Mouse (Mus musculus) heart, embryonic 13.5 days (tissue): Measurements from ENCODE around the gene Fam78a. TPM values are rescaled to one million over a fixed set of nuclear protein-coding genes. Genes with fewer than 3 reads are reported as not detected.

Experiments used
- ATAC-seq: fragments of 200-750 bp; cut with Nextera tagmentation; 2 replicates; pipeline ENCODE4 v1.8.0; 2017; ENCODE audit warnings: moderate TSS enrichment; ENCODE audit not compliant: insufficient number of reproducible peaks, low FRiP score, low TSS enrichment; ENCODE audit errors: extremely low read depth
- H3K27ac ChIP-seq: fragments of 300-500 bp; sonication (generic); replicated peaks from 2 replicates; pipeline ENCODE4 v1.5.1; 2015; ENCODE audit warnings: moderate library complexity, mild to moderate bottlenecking, inconsistent platforms
- H3K27me3 ChIP-seq: fragments of 300-500 bp; sonication (generic); replicated peaks from 2 replicates; pipeline ENCODE4 v1.6.1; 2015; ENCODE audit warnings: mild to moderate bottlenecking, inconsistent platforms
- H3K36me3 ChIP-seq: fragments of 300-500 bp; sonication (generic); 2 replicates; pipeline ENCODE4 v1.6.1; 2015; ENCODE audit warnings: mild to moderate bottlenecking, inconsistent platforms
- H3K4me1 ChIP-seq: fragments of 300-500 bp; sonication (generic); 2 replicates; pipeline ENCODE4 v1.6.1; 2015; ENCODE audit warnings: inconsistent platforms
- H3K4me2 ChIP-seq: fragments of 300-500 bp; sonication (generic); 2 replicates; pipeline ENCODE4 v1.6.1; 2015; ENCODE audit warnings: inconsistent platforms, mild to moderate bottlenecking, moderate library complexity
- H3K4me3 ChIP-seq: fragments of 300-500 bp; sonication (generic); 2 replicates; pipeline ENCODE4 v1.5.1; 2015; ENCODE audit warnings: moderate library complexity, mild to moderate bottlenecking, inconsistent platforms
- H3K9ac ChIP-seq: fragments of 300-500 bp; sonication (generic); 2 replicates; pipeline ENCODE4 v1.6.1; 2015; ENCODE audit warnings: inconsistent platforms, mild to moderate bottlenecking, moderate library complexity
- H3K9me3 ChIP-seq: fragments of 300-500 bp; sonication (generic); 2 replicates; pipeline ENCODE4 v1.6.1; 2016; ENCODE audit warnings: inconsistent platforms
- WGBS: fragments of 180-500 bp; shearing (Covaris S2); methylation state at CpG from one replicate; pipeline ENCODE4 v1.1.7; 2015; ENCODE audit warnings: mixed read lengths; 5-methylcytosine and 5-hydroxymethylcytosine counted together
- polyA plus RNA-seq: library from polyadenylated mRNA; unstranded; fragments of >200 nt; fragmentation: Nextera tagmentation; extraction: Ambion mirVana; gene quantifications from 2 replicates; pipeline ENCODE4 v1.2.1, GENCODE M21; 2015

Gene Fam78a
- polyA plus RNA-seq, 1 experiment from 2014 or later = 29.3 TPM

DNA sequence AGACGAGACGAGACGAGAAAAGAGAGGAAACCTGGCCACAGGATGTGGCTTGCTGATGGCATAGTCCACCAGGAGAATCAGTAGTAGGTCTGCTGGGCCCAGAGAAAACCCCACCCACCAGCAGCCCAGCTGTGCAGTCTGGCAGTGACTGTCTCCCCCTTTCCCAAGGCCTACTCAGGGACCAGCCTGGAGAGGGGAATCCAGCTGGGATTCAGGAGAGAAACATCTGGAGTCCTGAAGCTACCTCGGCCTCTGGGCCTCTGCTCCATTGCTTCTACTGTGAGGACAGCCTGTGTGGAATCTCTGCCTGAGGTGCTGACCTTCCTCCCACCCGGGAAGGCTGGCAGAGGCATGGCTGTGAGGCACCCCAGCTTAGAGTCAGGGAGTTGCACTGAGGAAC is 36.5 kb upstream of the Fam78a start:
- Histone ChIP-seq H3K36me3 (no peaks in the 10 kb centered on the region), H3K4me2 (no peak overlapping the region), H3K4me3 (no peak overlapping the region), H3K27me3 (no peaks in the 10 kb centered on the region), H3K9ac (0 out of 2 replicates have a peak overlapping the region, but pooled peaks have one; percentile 2), H3K27ac (0 out of 2 replicates have a peak overlapping the region, but pooled peaks have one; percentile 33), H3K4me1 (peaks cover 11% of the 10 kb centered on the region), H3K9me3 (no peaks in the 10 kb centered on the region)
- ATAC-seq = no peak
- 63% methylated on average over 5 of the region's 5 CpGs for WGBS

DNA sequence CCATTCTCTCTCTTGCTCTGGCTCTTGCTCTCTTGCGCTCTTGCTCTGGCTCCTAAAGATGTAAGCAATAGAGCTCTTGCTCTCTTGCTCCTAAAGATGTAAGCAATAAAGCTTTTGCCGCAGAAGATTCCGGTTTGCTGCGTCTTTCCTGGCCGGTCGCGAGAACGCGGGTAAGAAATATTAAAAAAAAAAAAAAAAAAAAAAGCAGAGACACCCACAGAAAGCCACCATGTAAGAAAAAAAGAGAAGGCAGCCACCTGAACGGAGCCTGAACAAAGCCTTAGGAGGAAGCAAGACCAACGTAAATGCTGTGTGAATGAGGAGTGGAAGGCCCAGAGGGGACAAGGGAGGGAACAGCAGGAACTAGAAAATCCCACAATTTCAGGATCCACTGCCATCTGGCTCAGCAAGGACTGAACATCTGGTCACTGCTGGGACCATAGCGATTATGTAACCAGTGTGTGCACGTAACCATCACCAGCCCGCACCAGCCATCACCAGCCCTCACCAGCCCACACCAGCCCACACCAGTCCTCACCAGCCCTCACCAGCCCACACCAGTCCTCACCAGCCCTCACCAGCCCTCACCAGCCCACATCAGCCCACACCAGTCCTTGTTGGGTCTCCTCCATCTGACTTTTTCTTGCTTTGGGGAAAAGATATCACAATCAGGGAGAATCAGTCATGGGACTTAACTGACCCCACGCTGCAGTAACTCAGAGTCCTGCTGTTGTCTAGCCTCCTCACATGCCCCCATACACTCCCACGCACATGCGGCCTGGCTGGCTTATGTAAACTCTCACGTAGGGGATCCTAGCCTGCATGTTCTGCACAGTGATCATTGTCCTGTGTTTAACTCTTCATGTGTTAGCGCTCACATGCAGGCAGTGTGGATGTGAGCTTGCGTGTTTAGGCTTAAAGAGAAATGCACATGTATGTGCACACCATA is 35.4 kb upstream of the Fam78a start:
- Histone ChIP-seq H3K4me1 (peaks cover 9% of the 10 kb centered on the region), H3K4me3 (no peak overlapping the region), H3K9me3 (no peaks in the 10 kb centered on the region), H3K27me3 (no peaks in the 10 kb centered on the region), H3K4me2 (no peak overlapping the region), H3K36me3 (no peaks in the 10 kb centered on the region), H3K27ac (no peak overlapping the region), H3K9ac (no peak overlapping the region)
- 90% methylated on average over 20 of the region's 20 CpGs for WGBS
- ATAC-seq = no peak

- no peaks in the 10 kb centered on the region for H3K9me3 ChIP-seq
- 0 out of 2 replicates have a peak, but pooled peaks cover under 1% of the 10 kb centered on the region for H3K36me3 ChIP-seq
- H3K4me1 ChIP-seq = peaks cover 4% of the 10 kb centered on the region
- no peak overlapping the region for H3K4me3 ChIP-seq
- no peak overlapping the region for H3K27ac ChIP-seq
- H3K27me3 ChIP-seq = no peaks in the 10 kb centered on the region
- WGBS = 73% methylated on average over 4 of the region's 4 CpGs
- no peak overlapping the region for H3K4me2 ChIP-seq
- no peak overlapping the region for H3K9ac ChIP-seq
- no peak for ATAC-seq
Observed at GRCm38 (mm10) chr2:32115851-32116268, 31.2 kb upstream of the Fam78a start.

DNA sequence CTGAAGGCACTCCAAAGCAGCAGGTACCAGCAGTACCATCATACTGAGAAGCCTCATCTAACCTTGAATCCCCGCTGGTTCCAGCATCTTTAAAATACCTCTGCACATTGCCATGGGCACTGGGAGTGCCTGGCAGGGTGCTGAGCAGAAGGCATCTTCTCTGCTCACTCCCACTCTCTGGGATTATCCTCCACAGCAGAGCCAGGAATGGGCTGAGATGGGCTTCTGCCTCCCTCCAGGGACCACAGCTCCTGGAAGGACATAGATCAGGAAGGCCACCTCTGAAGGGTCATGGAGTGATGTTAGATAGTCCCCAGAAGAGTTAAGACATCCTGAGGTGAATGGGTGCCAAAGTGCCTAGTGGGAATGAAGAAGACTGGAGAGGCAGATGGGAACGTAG is 27.9 kb upstream of the Fam78a start:
- no peak overlapping the region for H3K9ac ChIP-seq
- 49% methylated on average over 2 of the region's 2 CpGs for WGBS
- peaks cover 7% of the 10 kb centered on the region for H3K4me1 ChIP-seq
- no peak for ATAC-seq
- H3K36me3 ChIP-seq = peaks cover 21% of the 10 kb centered on the region
- H3K27me3 ChIP-seq = no peaks in the 10 kb centered on the region
- H3K4me2 ChIP-seq = no peak overlapping the region
- H3K27ac ChIP-seq = no peak overlapping the region
- H3K9me3 ChIP-seq = no peaks in the 10 kb centered on the region
- H3K4me3 ChIP-seq = no peak overlapping the region

GRCm38 (mm10) chr2:32111268-32111667 is 26.6 kb upstream of the Fam78a start:
- peak overlapping the region; percentile 47; the same call in 1 of the 2 replicates for H3K9ac ChIP-seq
- H3K4me1 ChIP-seq = peaks cover 12% of the 10 kb centered on the region
- H3K4me2 ChIP-seq = no peak overlapping the region
- ATAC-seq = no peak
- no peaks in the 10 kb centered on the region for H3K9me3 ChIP-seq
- no peak overlapping the region for H3K27ac ChIP-seq
- 95% methylated on average over 1 of the region's 1 CpGs for WGBS
- peaks cover 21% of the 10 kb centered on the region for H3K36me3 ChIP-seq
- H3K27me3 ChIP-seq = no peaks in the 10 kb centered on the region
- H3K4me3 ChIP-seq = no peak overlapping the region

DNA sequence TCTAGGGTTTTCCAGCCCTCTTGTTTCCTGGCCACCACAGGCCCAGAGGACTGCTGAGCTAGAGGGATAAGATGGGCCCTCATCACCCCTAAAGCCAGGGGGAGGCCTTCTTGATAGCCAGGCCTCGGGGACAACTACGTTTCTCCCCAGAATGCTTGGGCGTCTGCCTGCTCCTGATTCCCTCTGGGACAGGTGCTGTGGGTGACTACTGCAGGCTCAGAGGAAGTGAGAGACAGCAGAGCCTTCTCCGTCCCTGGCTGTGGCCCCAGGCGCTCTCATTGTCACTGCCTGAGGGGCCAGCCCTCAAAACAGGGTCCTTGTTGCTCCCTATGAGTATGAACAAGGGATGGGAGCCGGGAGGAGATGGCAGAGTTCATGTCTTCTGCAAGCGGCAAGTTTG is 21.3 kb upstream of the Fam78a start:
- H3K4me3 ChIP-seq = no peak overlapping the region
- peak overlapping the region; percentile 85 for H3K27ac ChIP-seq
- peak overlapping the region; percentile 65 for H3K9ac ChIP-seq
- ATAC-seq = no peak
- 70% methylated on average over 7 of the region's 7 CpGs for WGBS
- H3K4me2 ChIP-seq = no peak overlapping the region
- H3K27me3 ChIP-seq = no peaks in the 10 kb centered on the region
- peaks cover 42% of the 10 kb centered on the region for H3K4me1 ChIP-seq
- no peaks in the 10 kb centered on the region for H3K9me3 ChIP-seq
- peaks cover 22% of the 10 kb centered on the region for H3K36me3 ChIP-seq

DNA sequence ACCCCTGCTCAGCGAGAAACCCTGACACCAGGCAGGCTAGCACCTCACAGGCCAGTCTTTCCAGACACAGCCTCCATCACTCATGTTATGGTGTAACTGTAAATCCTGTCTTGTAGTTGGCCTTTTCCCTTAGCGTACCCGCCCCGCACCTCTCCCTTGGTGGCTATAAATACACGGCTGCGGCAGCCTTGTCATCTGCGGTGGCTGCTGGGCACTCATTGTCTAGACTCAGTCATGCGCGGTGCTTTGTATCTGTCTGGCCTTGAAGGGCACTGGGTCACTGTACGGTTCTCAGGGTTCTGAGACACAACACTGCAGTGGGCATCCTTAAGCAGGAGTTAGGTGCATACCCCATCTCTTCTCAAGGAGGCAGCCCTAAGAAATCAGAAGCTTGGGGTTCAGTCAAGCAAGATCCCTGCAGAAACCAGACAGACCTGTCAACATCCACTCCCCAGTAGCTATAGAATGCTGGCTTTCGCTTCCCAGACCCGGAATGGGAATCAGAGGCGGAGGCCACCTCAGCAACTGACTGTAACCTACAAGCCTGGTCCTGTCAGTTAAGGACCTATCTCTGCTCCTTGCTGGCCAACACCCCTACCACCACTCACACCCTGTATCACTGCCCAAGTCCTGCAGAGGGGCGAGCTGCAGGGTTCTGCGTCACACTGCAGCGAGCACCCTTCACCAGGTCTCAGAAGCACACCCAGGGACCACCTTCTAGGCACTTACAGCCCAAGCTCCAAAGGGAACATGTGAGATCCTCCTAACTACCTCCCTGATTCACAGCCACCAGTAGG is 20.7 kb upstream of the Fam78a start:
- H3K4me2 ChIP-seq = peak overlapping the region; percentile 28
- no peaks in the 10 kb centered on the region for H3K9me3 ChIP-seq
- WGBS = 44% methylated on average over 16 of the region's 16 CpGs
- peak overlapping the region; percentile 85 for H3K27ac ChIP-seq
- no peak; the same call in 1 of the 2 replicates for ATAC-seq
- H3K9ac ChIP-seq = peak overlapping the region; percentile 65
- no peaks in the 10 kb centered on the region for H3K27me3 ChIP-seq
- peaks cover 22% of the 10 kb centered on the region for H3K36me3 ChIP-seq
- peaks cover 38% of the 10 kb centered on the region for H3K4me1 ChIP-seq
- no peak overlapping the region for H3K4me3 ChIP-seq

DNA sequence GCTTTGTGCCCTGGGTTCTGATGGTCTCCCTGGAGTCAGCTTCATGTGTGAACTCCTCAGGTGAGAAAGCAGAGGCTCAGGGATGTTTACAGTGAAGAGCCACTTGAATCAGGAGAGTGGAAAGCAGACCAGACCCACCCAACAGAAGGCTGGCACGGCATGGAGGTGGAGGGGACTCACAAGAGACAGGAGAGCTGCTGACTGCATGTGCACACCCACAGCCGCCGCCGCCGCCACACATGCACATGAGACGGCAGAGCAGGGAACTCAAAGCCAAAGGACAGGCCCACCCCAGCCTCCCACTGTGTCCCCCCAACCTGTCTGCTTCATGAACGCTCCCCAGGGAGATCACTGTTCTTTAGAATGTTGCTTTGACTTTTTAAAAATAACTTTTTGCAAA is 19.5 kb upstream of the Fam78a start:
- WGBS = 67% methylated on average over 7 of the region's 7 CpGs
- Histone ChIP-seq H3K27me3 (no peaks in the 10 kb centered on the region), H3K9ac (no peak overlapping the region; the same call in 1 of the 2 replicates), H3K36me3 (peaks cover 25% of the 10 kb centered on the region), H3K4me2 (no peak overlapping the region), H3K27ac (peak overlapping the region; percentile 85), H3K4me1 (peaks cover 38% of the 10 kb centered on the region), H3K4me3 (no peak overlapping the region), H3K9me3 (no peaks in the 10 kb centered on the region)
- ATAC-seq = no peak

DNA sequence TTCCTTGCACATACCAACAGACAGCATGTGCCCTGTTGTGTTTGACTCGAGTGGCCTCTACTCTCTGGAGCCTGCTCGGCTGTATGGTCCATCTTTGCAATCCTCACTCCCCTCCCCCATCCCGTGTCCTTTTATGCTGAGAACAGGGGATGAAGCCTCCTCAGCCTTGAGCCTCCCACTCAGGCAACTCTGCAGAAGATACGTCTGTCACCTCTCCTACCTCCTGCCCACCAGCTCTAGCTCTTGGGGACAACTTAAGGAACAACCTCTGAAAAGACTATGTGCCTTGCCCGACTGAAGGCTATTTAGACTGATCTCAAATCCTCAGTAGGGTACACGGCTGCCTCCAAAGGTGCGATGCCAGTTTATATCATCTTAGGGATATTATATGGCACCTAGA is 18.9 kb upstream of the Fam78a start:
- no peak overlapping the region for H3K4me3 ChIP-seq
- peak overlapping the region; percentile 85 for H3K27ac ChIP-seq
- H3K4me2 ChIP-seq = no peak overlapping the region
- peaks cover 38% of the 10 kb centered on the region for H3K4me1 ChIP-seq
- no peaks in the 10 kb centered on the region for H3K9me3 ChIP-seq
- no peak overlapping the region; the same call in 1 of the 2 replicates for H3K9ac ChIP-seq
- 69% methylated on average over 7 of the region's 7 CpGs for WGBS
- no peak for ATAC-seq
- no peaks in the 10 kb centered on the region for H3K27me3 ChIP-seq
- H3K36me3 ChIP-seq = peaks cover 25% of the 10 kb centered on the region

GRCm38 (mm10) chr2:32102944-32103343 is 18.3 kb upstream of the Fam78a start:
- H3K27ac ChIP-seq = no peak overlapping the region; the same call in 1 of the 2 replicates

DNA sequence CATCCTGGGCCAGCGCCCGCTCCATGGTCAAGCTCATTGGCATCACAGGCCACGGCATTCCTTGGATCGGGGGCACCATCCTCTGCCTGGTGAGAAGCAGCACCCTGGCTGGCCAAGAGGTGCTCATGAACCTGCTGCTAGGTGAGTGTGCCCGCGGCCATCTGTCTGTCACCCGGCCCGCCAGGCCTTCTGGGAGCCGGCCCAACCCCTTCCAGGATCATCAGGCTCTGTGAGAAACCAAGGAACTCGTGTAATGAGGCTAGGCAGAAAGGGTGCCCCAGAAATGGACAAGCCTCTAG is 11.4 kb upstream of the Fam78a start:
- ATAC-seq = no peak

More at GRCm38 (mm10) chr2:32102944-32103343, 18.3 kb upstream of the Fam78a start:
- H3K27me3 ChIP-seq = no peaks in the 10 kb centered on the region
- WGBS = 71% methylated on average over 5 of the region's 5 CpGs
- H3K36me3 ChIP-seq = peaks cover 22% of the 10 kb centered on the region
- H3K9ac ChIP-seq = no peak overlapping the region
- H3K4me3 ChIP-seq = no peak overlapping the region
- peaks cover 38% of the 10 kb centered on the region for H3K4me1 ChIP-seq
- ATAC-seq = no peak
- H3K4me2 ChIP-seq = no peak overlapping the region
- H3K9me3 ChIP-seq = no peaks in the 10 kb centered on the region

More for the DNA sequence above, 11.4 kb upstream of the Fam78a start:
- Histone ChIP-seq H3K4me1 (peaks cover 26% of the 10 kb centered on the region), H3K4me2 (peak overlapping the region; percentile 79), H3K4me3 (peak overlapping the region; percentile 55), H3K9me3 (no peaks in the 10 kb centered on the region), H3K27me3 (no peaks in the 10 kb centered on the region), H3K36me3 (peaks cover 21% of the 10 kb centered on the region), H3K9ac (peak overlapping the region; percentile 86), H3K27ac (peak overlapping the region; percentile 64)
- 87% methylated on average over 10 of the region's 10 CpGs for WGBS
